Mouse (Mus musculus): ENCODE measurements around the gene Arhgef7.
A peak's percentile ranks its signal among the peaks of the same experiment; 100 is the strongest.

The Arhgef7 gene

GRCm38 (mm10) chr8:11770001-11770400 lies 42.5 kb downstream of the Arhgef7 start:
- DNase-seq: no peak

GRCm38 (mm10) chr8:11770521-11771080 lies 43.1 kb downstream of the Arhgef7 start:
- no peak for DNase-seq

- DNase-seq: no peak
Observed at GRCm38 (mm10) chr8:11771608-11772007, 44.1 kb downstream of the Arhgef7 start.

- DNase-seq: no peak
Observed at GRCm38 (mm10) chr8:11774195-11775076, 46.9 kb downstream of the Arhgef7 start.

- DNase-seq: no peak
Observed at GRCm38 (mm10) chr8:11775889-11776288, 48.4 kb downstream of the Arhgef7 start.

GRCm38 (mm10) chr8:11776451-11777180 lies 49.1 kb downstream of the Arhgef7 start:
- no peak for DNase-seq

- DNase-seq: no peak
Observed at GRCm38 (mm10) chr8:11777201-11777600, 49.7 kb downstream of the Arhgef7 start.

GRCm38 (mm10) chr8:11778646-11779433 lies 51.3 kb downstream of the Arhgef7 start:
- no peak for DNase-seq

- no peak for DNase-seq
Observed at GRCm38 (mm10) chr8:11779844-11780634, 52.5 kb downstream of the Arhgef7 start.

- no peak for DNase-seq
Observed at GRCm38 (mm10) chr8:11780641-11781040, 53.1 kb downstream of the Arhgef7 start.

GRCm38 (mm10) chr8:11782607-11783006 lies 55.1 kb downstream of the Arhgef7 start:
- DNase-seq: no peak

GRCm38 (mm10) chr8:11783861-11784594 lies 56.5 kb downstream of the Arhgef7 start:
- no peak for DNase-seq

GRCm38 (mm10) chr8:11785121-11785520 lies 57.6 kb downstream of the Arhgef7 start:
- no peak for DNase-seq

GRCm38 (mm10) chr8:11785539-11786046 lies 58.1 kb downstream of the Arhgef7 start:
- DNase-seq: no peak

GRCm38 (mm10) chr8:11788252-11788651 lies 60.7 kb downstream of the Arhgef7 start:
- peak; percentile 63 for DNase-seq

- DNase-seq: no peak
Observed at GRCm38 (mm10) chr8:11789168-11789567, 61.6 kb downstream of the Arhgef7 start.

GRCm38 (mm10) chr8:11794956-11795355 lies 67.4 kb downstream of the Arhgef7 start:
- DNase-seq: no peak

- DNase-seq: no peak
Observed at GRCm38 (mm10) chr8:11797128-11797527, 69.6 kb downstream of the Arhgef7 start.

- no peak for DNase-seq
Observed at GRCm38 (mm10) chr8:11797729-11798479, 70.4 kb downstream of the Arhgef7 start.

- DNase-seq: no peak
Observed at GRCm38 (mm10) chr8:11798480-11798867, 71.0 kb downstream of the Arhgef7 start.

All from thymus, postnatal 4 days (tissue).